Mouse (Mus musculus) layer of hippocampus, postnatal 10 days (tissue): Measurements from ENCODE around the gene Vdac2. TPM values are rescaled to one million over a fixed set of nuclear protein-coding genes. Genes with fewer than 3 reads are reported as not detected.

ENCODE experiments used
- DNase-seq, 2 experiments: peaks; one replicate each; pipeline ENCODE4 v3.0.0; 2021; ENCODE audit warnings: low spot score in 2 of 2
- total RNA-seq, 2 experiments: library from RNA; stranded (reverse); gene quantifications; 2 replicates each; pipeline ENCODE4 v1.2.3; 2021

Gene Vdac2
- total RNA-seq, 2 experiments from 2014 or later, result 201 to 224 TPM

GRCm38 (mm10) chr14:21850419-21851127 lies 25.5 kb downstream of the Vdac2 start:
- DNase-seq, result no peak

- DNase-seq, result peak; percentile 32 to 40
These were observed 27.2 kb downstream of the Vdac2 start for GRCm38 (mm10) chr14:21851996-21852791.

GRCm38 (mm10) chr14:21853456-21854109 lies 28.5 kb downstream of the Vdac2 start:
- DNase-seq, result peak; percentile 81 to 84

GRCm38 (mm10) chr14:21854271-21854670 lies 29.2 kb downstream of the Vdac2 start:
- DNase-seq, result no peak

GRCm38 (mm10) chr14:21855961-21856360 lies 30.9 kb downstream of the Vdac2 start:
- no peak for DNase-seq

GRCm38 (mm10) chr14:21856886-21857285 lies 31.8 kb downstream of the Vdac2 start:
- DNase-seq, result no peak

GRCm38 (mm10) chr14:21866291-21866690 lies 41.3 kb downstream of the Vdac2 start:
- no peak for DNase-seq

- no peak for DNase-seq
These were observed 41.8 kb downstream of the Vdac2 start for GRCm38 (mm10) chr14:21866816-21867215.

GRCm38 (mm10) chr14:21890430-21890829 lies 65.4 kb downstream of the Vdac2 start:
- DNase-seq, result no peak

- no peak for DNase-seq
These were observed 66.7 kb downstream of the Vdac2 start for GRCm38 (mm10) chr14:21891581-21892340.

GRCm38 (mm10) chr14:21892341-21892659 lies 67.3 kb downstream of the Vdac2 start:
- DNase-seq, result no peak

Other genes starting within 250 kb of the Vdac2 start
- gene Dupd1, start 110.7 kb upstream of the Vdac2 start, total RNA-seq, result under 1 TPM; 0.29 to 0.53 TPM
- gene Samd8, start 74.7 kb upstream of the Vdac2 start, total RNA-seq, result 100 to 1,000 TPM in 1 of 2 experiments, 10 to 100 TPM in 1; 90.5 to 101 TPM
- gene Dusp13, start 74.1 kb upstream of the Vdac2 start, total RNA-seq, result under 1 TPM in 1 of 2 experiments, not detected in 1; 0.75 TPM
- 10 to 100 TPM; 42.1 to 44.5 TPM for gene Comtd1, start 23.7 kb downstream of the Vdac2 start, total RNA-seq
- gene Zfp503, start 164.4 kb downstream of the Vdac2 start, total RNA-seq, result 1 to 10 TPM; 3.0 TPM
- under 1 TPM; 0.57 to 0.62 TPM for gene Lrmda, start 194.5 kb downstream of the Vdac2 start, total RNA-seq